Mouse (Mus musculus) adrenal gland (tissue): ENCODE results near the gene Actb.

ENCODE experiments used
- intact Hi-C: fragments of 180-260 bp; cut with DNase I; formaldehyde crosslinking; loops from one replicate; pipeline ENCODE4 v1.15.1; 2025

Actb gene

DNA sequence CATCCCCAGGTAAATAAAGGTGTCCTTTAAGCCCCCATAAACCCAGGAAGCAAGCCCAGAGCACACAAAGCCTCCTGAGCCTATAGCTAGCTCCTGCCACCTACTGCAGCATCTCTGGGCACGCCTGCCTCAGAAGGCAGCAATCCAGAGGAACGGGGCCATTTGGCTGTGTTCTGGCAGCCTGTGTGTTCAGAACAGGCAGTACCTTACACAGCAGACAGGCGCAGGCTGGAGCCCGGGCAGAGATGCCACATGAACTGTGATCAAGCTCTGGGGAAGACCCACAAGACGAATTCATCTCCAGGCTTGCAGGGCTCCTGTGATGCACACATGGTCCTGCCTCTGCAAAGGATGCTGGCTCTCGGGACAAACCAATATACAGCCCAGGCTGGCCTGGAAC lies 26.3 kb downstream of the Actb start:
- intact Hi-C loops, result no loop called here

DNA sequence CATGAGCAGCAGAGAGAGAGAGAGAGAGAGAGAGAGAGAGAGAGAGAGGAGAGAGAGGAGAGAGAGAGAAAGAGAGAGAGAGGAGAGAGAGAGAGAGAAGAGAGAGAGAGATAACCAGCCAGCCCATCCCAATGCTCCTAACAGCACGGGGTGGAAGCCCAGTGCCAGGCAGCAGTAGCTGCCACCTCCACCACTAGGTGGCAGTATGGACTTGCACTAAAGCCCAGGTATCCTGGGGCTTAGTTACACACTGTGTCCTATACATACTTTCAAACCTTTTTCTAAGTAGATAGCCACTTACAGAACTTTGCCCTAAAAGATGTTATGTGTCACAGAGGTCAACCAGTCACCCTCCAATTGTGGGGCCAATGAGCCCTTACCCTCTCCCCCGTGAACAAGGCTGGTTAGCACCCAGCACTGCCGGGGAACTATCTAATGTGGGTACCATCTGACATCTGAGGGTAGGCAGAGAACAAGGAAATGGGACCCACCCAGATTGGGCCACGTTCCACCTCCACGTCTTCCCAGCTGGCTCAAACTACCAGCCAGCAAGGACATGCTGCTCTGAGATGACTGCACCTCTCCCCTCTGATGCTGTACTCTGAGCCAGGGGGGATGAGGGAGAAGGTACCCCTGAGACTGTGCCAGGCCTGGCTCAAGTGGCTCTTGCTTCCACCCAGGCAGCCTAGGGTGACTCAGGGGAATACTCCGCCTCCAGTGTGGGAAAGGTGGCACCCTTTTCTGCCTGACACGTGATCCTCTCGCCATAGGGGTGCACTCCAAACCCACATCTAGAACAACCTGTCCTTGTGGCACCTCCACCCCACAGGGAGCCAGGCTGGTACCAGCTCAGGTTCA lies 27.0 kb downstream of the Actb start:
- intact Hi-C loops, result loop anchor here (2.0 to 10.0 kb wide), 3 partner anchors 53 to 188 kb away; no protein-coding TSS in a partner anchor

- intact Hi-C loops, result loop anchor here (2.0 to 10.0 kb wide), 3 partner anchors 54 to 189 kb away; no protein-coding TSS in a partner anchor
These were observed 28.0 kb downstream of the Actb start for GRCm38 (mm10) chr5:142878570-142878969.

DNA sequence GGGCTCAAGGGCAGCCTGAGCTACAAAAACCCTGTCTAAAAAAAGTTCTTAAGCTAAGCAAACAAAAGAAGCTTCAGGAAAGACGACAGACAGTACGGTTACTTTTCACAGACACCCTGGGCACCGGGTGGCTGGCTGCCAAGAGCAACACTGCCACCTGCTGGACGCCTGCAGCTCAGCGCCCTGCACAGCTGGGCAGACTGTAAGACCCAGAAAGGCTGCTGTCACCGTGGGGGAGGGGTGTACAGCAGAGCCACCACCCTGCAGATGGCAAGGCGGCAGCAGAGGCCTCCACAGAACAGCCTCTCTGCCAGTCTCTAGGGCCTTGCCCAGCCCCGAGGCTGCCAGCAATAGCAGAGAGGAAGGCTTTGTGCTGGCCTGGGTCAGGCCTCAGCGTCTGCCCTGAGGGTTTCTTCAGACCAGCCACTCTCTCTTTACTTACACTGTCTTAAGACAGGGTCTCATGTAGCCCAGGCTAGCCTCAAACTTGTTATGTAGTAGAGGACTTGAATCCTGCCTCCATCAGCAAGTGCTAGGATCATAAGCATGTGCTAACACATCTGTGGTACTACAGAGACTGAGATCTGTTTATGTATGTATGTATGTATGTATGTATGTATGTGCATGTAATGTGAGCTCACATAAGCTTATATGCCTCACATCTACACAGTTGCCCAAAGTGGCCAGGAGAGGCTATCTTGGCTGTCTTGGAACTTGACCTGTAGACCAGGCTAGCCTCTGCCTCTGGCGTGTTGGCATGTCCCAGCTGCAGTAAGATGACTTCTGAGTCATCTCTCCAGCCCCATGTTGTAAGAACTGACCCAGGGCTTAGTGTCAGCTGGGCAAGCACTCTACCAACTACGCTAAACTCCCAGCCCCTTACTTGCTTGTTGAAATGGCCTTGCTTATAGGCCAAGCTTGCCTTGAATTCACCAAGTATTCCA lies 28.9 kb downstream of the Actb start:
- intact Hi-C loops, result loop anchor here (2.0 to 10.0 kb wide), 3 partner anchors 55 to 190 kb away; no protein-coding TSS in a partner anchor

DNA sequence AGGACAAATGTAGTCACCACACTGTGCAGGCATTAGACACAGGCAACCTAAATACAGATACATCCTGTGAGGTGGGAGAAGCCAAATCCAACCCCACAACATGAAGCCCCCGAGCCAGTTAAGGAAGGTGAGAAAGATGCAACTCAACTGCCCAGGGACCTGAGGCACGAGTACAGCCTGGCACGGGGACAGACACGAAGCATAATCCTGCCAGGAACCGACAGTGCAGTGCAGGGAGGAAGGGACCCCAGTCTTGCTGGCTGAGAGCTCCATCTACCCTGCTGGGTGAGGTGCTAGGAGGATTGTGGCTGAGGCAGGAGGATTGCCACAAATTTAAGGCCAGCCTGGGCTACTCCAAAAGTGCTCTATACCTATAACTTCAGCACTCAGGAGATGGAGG lies 29.7 kb downstream of the Actb start:
- intact Hi-C loops, result loop anchor here (5.0 to 10.0 kb wide), 2 partner anchors 112 to 190 kb away; no protein-coding TSS in a partner anchor

GRCm38 (mm10) chr5:142875513-142875905 lies 31.0 kb downstream of the Actb start:
- intact Hi-C loops, result loop anchor here (5.0 to 10.0 kb wide), 2 partner anchors 111 to 192 kb away; no protein-coding TSS in a partner anchor

GRCm38 (mm10) chr5:142874791-142875512 lies 31.6 kb downstream of the Actb start:
- intact Hi-C loops, result loop anchor here (5.0 to 10.0 kb wide), 2 partner anchors 110 to 192 kb away; no protein-coding TSS in a partner anchor

DNA sequence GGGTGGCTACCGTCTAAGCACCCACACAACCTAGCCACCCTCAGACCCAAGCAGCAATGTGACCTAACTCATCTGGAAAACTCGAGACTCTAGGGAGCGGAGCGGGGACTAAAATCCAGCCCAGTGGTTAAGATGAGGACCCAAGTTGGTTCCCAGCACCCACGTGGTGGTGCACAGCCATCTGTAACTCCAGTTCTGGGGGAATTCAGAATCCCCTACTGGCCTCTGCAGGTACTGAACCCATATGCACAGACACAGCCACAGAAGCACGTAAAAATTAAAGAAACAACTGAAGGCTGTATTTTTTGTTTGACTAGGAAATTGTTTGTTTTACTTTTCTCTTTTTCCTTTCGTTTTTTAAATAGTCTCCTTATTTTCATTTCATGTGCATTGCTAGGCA lies 32.8 kb downstream of the Actb start:
- intact Hi-C loops, result loop anchor here (10.0 kb wide), 1 partner anchor 109 kb away; no protein-coding TSS in a partner anchor

DNA sequence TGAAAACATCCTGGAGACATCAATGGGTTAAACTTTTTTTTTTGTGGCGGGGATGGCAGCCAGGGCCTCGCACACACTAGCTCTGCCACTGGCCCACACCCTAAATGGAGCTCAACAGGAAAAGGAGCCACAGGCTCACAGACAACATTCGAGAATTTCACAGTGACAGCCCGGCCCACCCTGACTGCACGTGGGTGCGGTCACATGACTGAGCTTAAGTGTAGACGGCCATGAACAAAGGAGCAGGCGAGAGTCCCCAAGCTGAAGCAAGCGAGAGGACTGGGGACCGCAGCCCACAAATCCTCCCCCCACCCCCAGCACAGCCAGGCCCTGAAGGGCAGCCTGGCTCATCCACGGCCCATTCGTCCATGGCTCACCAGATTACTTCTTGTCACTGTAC lies 34.8 kb downstream of the Actb start:
- intact Hi-C loops, result loop anchor here (10.0 kb wide), 1 partner anchor 107 kb away; no protein-coding TSS in a partner anchor

DNA sequence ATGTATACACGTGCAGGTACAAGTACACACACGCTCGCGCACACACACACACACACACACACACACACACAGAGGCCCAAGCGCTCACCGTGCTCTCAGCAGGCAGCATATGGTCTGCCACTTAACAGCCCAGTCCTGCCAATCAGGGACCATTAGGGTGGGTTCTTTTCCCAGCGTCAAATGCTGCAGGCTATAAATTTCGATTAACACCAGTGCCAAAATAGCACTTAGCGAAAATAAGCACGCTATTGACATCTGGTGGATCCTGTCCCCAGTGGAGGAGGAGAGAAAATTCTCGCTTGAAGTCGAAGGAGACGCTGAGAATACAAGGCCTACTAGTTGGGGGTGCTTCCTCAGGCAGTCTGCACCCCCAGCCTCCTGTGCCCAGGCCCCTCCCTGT lies 37.1 kb downstream of the Actb start:
- intact Hi-C loops, result loop anchor here (10.0 kb wide), 1 partner anchor 205 kb away; no protein-coding TSS in a partner anchor

DNA sequence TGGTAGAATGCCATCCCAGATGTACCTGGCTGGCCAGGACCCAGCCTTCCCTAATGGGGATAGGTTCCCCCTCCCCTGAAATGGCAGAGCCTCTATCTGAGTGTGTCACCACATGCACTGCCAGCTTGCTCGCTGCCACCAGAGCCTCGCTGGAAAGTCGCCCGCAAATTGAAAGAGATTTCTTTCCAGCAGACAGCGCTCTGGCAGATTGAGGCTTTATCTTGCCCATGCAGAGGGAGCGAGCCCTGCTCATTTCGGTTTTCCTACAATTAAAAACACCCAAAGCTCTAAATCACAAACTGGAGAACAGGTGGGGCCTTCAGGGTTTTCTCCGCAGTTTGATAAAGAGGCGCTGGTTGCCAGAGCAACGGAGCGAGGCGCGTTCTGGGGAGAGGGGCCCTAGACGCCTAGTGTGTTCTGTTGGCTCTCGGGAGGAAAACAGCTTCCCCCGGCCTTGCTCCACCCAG lies 48.8 kb downstream of the Actb start:
- intact Hi-C loops, result no loop called here

- intact Hi-C loops, result no loop called here
These were observed 50.1 kb downstream of the Actb start for GRCm38 (mm10) chr5:142856408-142856807.

DNA sequence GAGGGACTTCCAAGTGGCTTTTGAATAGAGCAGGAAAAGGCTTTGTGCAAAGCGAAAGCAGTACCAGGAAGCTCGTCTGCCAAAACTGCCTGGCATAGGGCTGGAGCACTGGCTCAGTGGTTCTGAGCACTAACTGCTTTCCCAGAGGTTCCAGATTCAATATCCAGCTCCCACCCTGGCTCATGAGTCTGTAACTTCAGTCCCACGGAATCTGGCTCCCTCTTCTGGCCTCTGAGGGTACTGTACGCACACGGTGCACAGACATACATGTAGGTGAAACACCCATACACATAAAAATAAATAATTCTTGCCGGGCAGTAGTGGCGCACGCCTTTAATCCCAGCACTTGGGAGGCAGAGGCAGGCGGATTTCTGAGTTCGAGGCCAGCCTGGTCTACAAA lies 51.7 kb downstream of the Actb start:
- intact Hi-C loops, result no loop called here

GRCm38 (mm10) chr5:142853585-142853984 lies 53.0 kb downstream of the Actb start:
- intact Hi-C loops, result no loop called here
